Mouse (Mus musculus): ENCODE results near the gene Ssr1.

DNA sequence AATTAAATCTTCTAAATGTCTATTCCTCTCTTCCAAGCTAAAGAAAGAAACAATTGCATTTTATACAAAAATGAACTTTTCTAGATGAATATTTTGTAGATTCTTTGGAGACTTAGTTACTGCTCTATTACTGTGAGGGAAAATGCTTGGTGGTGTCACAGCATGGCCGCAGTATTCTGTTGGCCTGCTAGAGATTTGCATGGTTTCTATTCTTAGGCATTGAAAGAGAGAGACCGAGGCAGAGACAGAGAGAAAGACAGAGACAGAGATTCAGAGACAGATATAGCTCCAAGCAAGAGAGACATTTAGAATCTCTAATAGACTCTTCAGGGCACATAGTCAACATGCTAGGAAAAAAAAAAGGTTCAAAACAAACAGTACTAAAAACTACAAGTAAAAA lies 14.0 kb upstream of the Ssr1 start:
- TF ChIP-seq CTCF (IDR thresholded peaks at IDR 0.05; ENCODE audit: insufficient read depth, low read depth, low read length): no peak
- no peak for TF ChIP-seq POLR2A (IDR thresholded peaks at IDR 0.05; ENCODE audit: insufficient read depth, low read depth, low read length)

Measured in olfactory bulb, adult 2 months (tissue).